Mouse (Mus musculus): ENCODE data around the gene Cltrn. TPM values are rescaled to one million over a fixed set of nuclear protein-coding genes. Genes with fewer than 3 reads are reported as not detected.

The Cltrn gene
- polyA plus RNA-seq, 1 experiment from 2014 or later, result not detected

Other genes starting within 250 kb of the Cltrn start
- 20.5 and 22.0 TPM in 2 replicates for gene Ap1s2, start 179.8 kb upstream of the Cltrn start, polyA plus RNA-seq (2014; fragmentation: Nextera tagmentation; extraction: Ambion mirVana)
- 29.5 and 30.9 TPM in 2 replicates for gene Zrsr2, start 130.2 kb upstream of the Cltrn start, polyA plus RNA-seq (2014; fragmentation: Nextera tagmentation; extraction: Ambion mirVana)
- gene Car5b, start 60.8 kb upstream of the Cltrn start, polyA plus RNA-seq (2014; fragmentation: Nextera tagmentation; extraction: Ambion mirVana), result 0.15 and 0.35 TPM in 2 replicates
- 17.4 and 18.7 TPM in 2 replicates for gene Siah1b, start 12.3 kb upstream of the Cltrn start, polyA plus RNA-seq (2014; fragmentation: Nextera tagmentation; extraction: Ambion mirVana)
- gene Ace2, start 50.5 kb downstream of the Cltrn start, polyA plus RNA-seq (2014; fragmentation: Nextera tagmentation; extraction: Ambion mirVana), result 0.09 TPM in 1 of 2 replicates, not detected in the other
- gene Bmx, start 169.4 kb downstream of the Cltrn start, polyA plus RNA-seq (2014; fragmentation: Nextera tagmentation; extraction: Ambion mirVana), result 7.2 and 9.1 TPM in 2 replicates
- gene Pir, start 180.5 kb downstream of the Cltrn start, polyA plus RNA-seq (2014; fragmentation: Nextera tagmentation; extraction: Ambion mirVana), result 6.5 and 8.0 TPM in 2 replicates